Mouse (Mus musculus) forebrain, embryonic 16.5 days (tissue): ENCODE data around the gene Olfr541. TPM values are rescaled to one million over a fixed set of nuclear protein-coding genes. Genes with fewer than 3 reads are reported as not detected.

ENCODE experiments used
- ATAC-seq: fragments of 200-750 bp; cut with Nextera tagmentation; 2 replicates; pipeline ENCODE4 v1.8.0; 2017; ENCODE audit warnings: mild to moderate bottlenecking, moderate library complexity
- H3K27ac ChIP-seq: fragments of 300-500 bp; sonication (generic); 2 replicates; pipeline ENCODE4 v1.5.1; 2014; ENCODE audit warnings: low read length, control low read depth
- H3K27me3 ChIP-seq: fragments of 300-500 bp; sonication (generic); replicated peaks from 2 replicates; pipeline ENCODE4 v1.6.1; 2014; ENCODE audit warnings: low read length; ENCODE audit not compliant: control insufficient read depth, insufficient read depth
- H3K36me3 ChIP-seq: fragments of 300-500 bp; sonication (generic); 2 replicates; pipeline ENCODE4 v1.6.1; 2014; ENCODE audit not compliant: control insufficient read depth, insufficient read depth
- H3K4me1 ChIP-seq: fragments of 300-500 bp; sonication (generic); replicated peaks from 2 replicates; pipeline ENCODE4 v1.6.1; 2014; ENCODE audit warnings: low read length; ENCODE audit not compliant: control insufficient read depth, insufficient read depth
- H3K4me2 ChIP-seq: fragments of 300-500 bp; sonication (generic); 2 replicates; pipeline ENCODE4 v1.6.1; 2014; ENCODE audit warnings: mild to moderate bottlenecking, low read length, control low read depth
- H3K4me3 ChIP-seq: fragments of 300-500 bp; sonication (generic); replicated peaks from 2 replicates; pipeline ENCODE4 v1.5.1; 2014; ENCODE audit warnings: mild to moderate bottlenecking, low read length, control low read depth
- H3K9ac ChIP-seq: fragments of 300-500 bp; sonication (generic); replicated peaks from 2 replicates; pipeline ENCODE4 v1.6.1; 2014; ENCODE audit warnings: low read depth, low read length, control low read depth
- H3K9me3 ChIP-seq: fragments of 300-500 bp; sonication (generic); 2 replicates; pipeline ENCODE4 v1.6.1; 2016; ENCODE audit warnings: low read length; ENCODE audit not compliant: control insufficient read depth
- WGBS: fragments of 180-500 bp; shearing (Covaris S2); extraction: QIAGEN DNeasy Blood & Tissue Kit; methylation state at CpG from one replicate; pipeline ENCODE4 v1.1.7; 2014; 5-methylcytosine and 5-hydroxymethylcytosine counted together
- polyA plus RNA-seq: library from polyadenylated mRNA; unstranded; fragments of >200 nt; fragmentation: Nextera tagmentation; extraction: Ambion mirVana; gene quantifications from 2 replicates; pipeline ENCODE4 v1.2.1, GENCODE M21; 2015

Olfr541 gene
- polyA plus RNA-seq, 1 experiment from 2014 or later = not detected

DNA sequence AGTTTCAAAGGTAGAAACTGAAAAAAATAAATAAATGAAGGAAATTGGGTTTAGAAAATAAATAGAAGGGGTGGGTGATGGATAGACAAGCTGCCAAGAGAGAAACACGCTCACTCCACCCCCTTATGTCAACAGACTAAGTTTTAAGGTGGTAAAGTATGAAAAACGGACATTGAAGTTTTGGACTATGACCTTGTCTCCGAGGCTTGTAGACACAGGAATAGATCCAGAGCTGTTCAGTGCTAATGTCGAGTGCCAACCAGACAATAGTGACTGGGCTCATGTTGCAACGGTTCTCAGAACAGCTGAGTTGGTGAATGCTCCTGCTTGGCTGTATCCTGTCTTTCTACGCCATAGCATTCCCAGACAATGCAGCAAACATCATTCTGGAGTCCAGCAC, 24.0 kb downstream of the Olfr541 start:
- 82% methylated on average over 6 of the region's 6 CpGs for WGBS
- no peak overlapping the region for H3K4me2 ChIP-seq
- no peaks in the 10 kb centered on the region for H3K4me1 ChIP-seq
- no peaks in the 10 kb centered on the region for H3K36me3 ChIP-seq
- ATAC-seq = no peak
- no peak overlapping the region for H3K9ac ChIP-seq
- no peaks in the 10 kb centered on the region for H3K27me3 ChIP-seq
- H3K27ac ChIP-seq = no peak overlapping the region
- H3K9me3 ChIP-seq = no peaks in the 10 kb centered on the region
- no peak overlapping the region for H3K4me3 ChIP-seq

GRCm38 (mm10) chr7:140725558-140725957, 28.5 kb downstream of the Olfr541 start:
- H3K4me1 ChIP-seq = no peaks in the 10 kb centered on the region
- no peak overlapping the region for H3K4me2 ChIP-seq
- no peak overlapping the region for H3K4me3 ChIP-seq
- H3K27me3 ChIP-seq = no peaks in the 10 kb centered on the region
- no peak for ATAC-seq
- no peak overlapping the region for H3K9ac ChIP-seq
- no peaks in the 10 kb centered on the region for H3K9me3 ChIP-seq
- H3K27ac ChIP-seq = no peak overlapping the region
- H3K36me3 ChIP-seq = no peaks in the 10 kb centered on the region

GRCm38 (mm10) chr7:140733162-140733561, 36.1 kb downstream of the Olfr541 start:
- H3K36me3 ChIP-seq = no peaks in the 10 kb centered on the region
- H3K4me1 ChIP-seq = no peaks in the 10 kb centered on the region
- no peak overlapping the region for H3K4me3 ChIP-seq
- WGBS = 61% methylated on average over 2 of the region's 2 CpGs
- H3K27ac ChIP-seq = no peak overlapping the region
- no peak for ATAC-seq
- H3K9me3 ChIP-seq = no peaks in the 10 kb centered on the region
- H3K9ac ChIP-seq = no peak overlapping the region
- no peaks in the 10 kb centered on the region for H3K27me3 ChIP-seq
- H3K4me2 ChIP-seq = no peak overlapping the region

- Histone ChIP-seq H3K27me3 (no peaks in the 10 kb centered on the region), H3K4me3 (no peak overlapping the region), H3K36me3 (no peaks in the 10 kb centered on the region), H3K9ac (no peak overlapping the region), H3K4me1 (no peaks in the 10 kb centered on the region), H3K9me3 (no peaks in the 10 kb centered on the region), H3K4me2 (no peak overlapping the region), H3K27ac (no peak overlapping the region)
- no peak for ATAC-seq
- WGBS = 90% methylated on average over 3 of the region's 3 CpGs
These were observed 50.3 kb downstream of the Olfr541 start for GRCm38 (mm10) chr7:140747402-140747801.

DNA sequence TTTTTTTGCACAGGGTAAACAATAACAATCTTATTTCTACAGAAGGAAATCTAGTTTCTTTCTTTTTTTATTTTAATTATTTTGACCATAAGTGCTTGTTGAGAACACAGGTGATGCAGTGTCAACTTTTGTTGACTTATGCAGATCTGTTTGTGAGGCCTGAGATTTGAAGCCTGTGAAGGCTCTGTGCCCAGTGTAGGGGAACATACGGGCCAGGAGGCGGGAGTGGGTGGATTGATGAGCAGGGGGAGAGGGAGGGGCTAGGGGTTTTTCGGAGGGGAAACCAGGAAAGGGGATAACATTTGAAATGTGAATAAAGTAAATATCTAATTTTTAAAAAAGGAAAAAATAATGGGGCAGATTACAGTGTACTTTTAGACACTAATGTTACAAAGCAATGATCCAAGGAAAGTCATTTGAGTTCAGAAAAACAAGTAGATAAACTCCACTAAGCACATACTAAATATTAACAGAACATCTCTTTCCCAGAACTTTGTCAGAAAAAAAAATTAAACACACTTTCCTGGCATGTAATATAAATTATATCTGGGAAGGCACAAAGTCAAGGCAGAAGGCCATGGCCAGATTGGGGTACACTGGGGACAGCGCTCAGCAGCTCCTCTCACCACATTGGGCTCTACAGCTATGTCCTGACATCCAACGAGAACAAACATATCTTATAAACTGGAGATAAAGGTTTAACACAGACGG, 51.2 kb downstream of the Olfr541 start:
- no peak overlapping the region for H3K4me3 ChIP-seq
- H3K27me3 ChIP-seq = no peaks in the 10 kb centered on the region
- H3K27ac ChIP-seq = no peak overlapping the region
- H3K9me3 ChIP-seq = no peaks in the 10 kb centered on the region
- 86% methylated on average over 6 of the region's 6 CpGs for WGBS
- no peak overlapping the region for H3K9ac ChIP-seq
- no peaks in the 10 kb centered on the region for H3K4me1 ChIP-seq
- H3K36me3 ChIP-seq = no peaks in the 10 kb centered on the region
- no peak for ATAC-seq
- no peak overlapping the region for H3K4me2 ChIP-seq

GRCm38 (mm10) chr7:140748827-140749160, 51.7 kb downstream of the Olfr541 start:
- H3K27me3 ChIP-seq = no peaks in the 10 kb centered on the region
- no peak overlapping the region for H3K27ac ChIP-seq
- H3K9me3 ChIP-seq = no peaks in the 10 kb centered on the region
- no peak overlapping the region for H3K9ac ChIP-seq
- no peak overlapping the region for H3K4me2 ChIP-seq
- no peak overlapping the region for H3K4me3 ChIP-seq
- WGBS = 83% methylated on average over 3 of the region's 3 CpGs
- no peaks in the 10 kb centered on the region for H3K4me1 ChIP-seq
- ATAC-seq = no peak
- H3K36me3 ChIP-seq = no peaks in the 10 kb centered on the region

- no peak for ATAC-seq
- 0 out of 2 replicates have a peak, but pooled peaks cover 3% of the 10 kb centered on the region for H3K9me3 ChIP-seq
- H3K4me1 ChIP-seq = no peaks in the 10 kb centered on the region
- no peak overlapping the region for H3K4me2 ChIP-seq
- no peak overlapping the region for H3K4me3 ChIP-seq
- H3K27me3 ChIP-seq = no peaks in the 10 kb centered on the region
- no peaks in the 10 kb centered on the region for H3K36me3 ChIP-seq
- H3K9ac ChIP-seq = no peak overlapping the region
- no peak overlapping the region for H3K27ac ChIP-seq
These were observed 57.5 kb downstream of the Olfr541 start for GRCm38 (mm10) chr7:140754556-140754955.

Other genes starting within 250 kb of the Olfr541 start
- gene Olfr533, start 233.9 kb upstream of the Olfr541 start, polyA plus RNA-seq = not detected in 2 replicates
- not detected in 2 replicates for gene Olfr535, start 213.1 kb upstream of the Olfr541 start, polyA plus RNA-seq
- gene Olfr536, start 189.9 kb upstream of the Olfr541 start, polyA plus RNA-seq = not detected in 2 replicates
- not detected in 2 replicates for gene Olfr538, start 129.4 kb upstream of the Olfr541 start, polyA plus RNA-seq
- 0.03 TPM in 1 of 2 replicates, not detected in the other for gene Olfr46, start 96.0 kb upstream of the Olfr541 start, polyA plus RNA-seq
- gene Olfr61, start 68.3 kb upstream of the Olfr541 start, polyA plus RNA-seq = not detected in 2 replicates
- gene Olfr53, start 50.8 kb upstream of the Olfr541 start, polyA plus RNA-seq = not detected in 2 replicates
- not detected in 2 replicates for gene Olfr539, start 37.3 kb upstream of the Olfr541 start, polyA plus RNA-seq
- gene Olfr45, start 15.3 kb upstream of the Olfr541 start, polyA plus RNA-seq = not detected in 2 replicates
- not detected in 2 replicates for gene Cyp2e1, start 66.5 kb downstream of the Olfr541 start, polyA plus RNA-seq
- 0.34 and 0.40 TPM in 2 replicates for gene Syce1, start 90.6 kb downstream of the Olfr541 start, polyA plus RNA-seq
- 9.5 and 15.3 TPM in 2 replicates for gene Zfp941, start 124.9 kb downstream of the Olfr541 start, polyA plus RNA-seq
- not detected in 2 replicates for gene Urah, start 137.8 kb downstream of the Olfr541 start, polyA plus RNA-seq
- gene Scgb1c1, start 148.3 kb downstream of the Olfr541 start, polyA plus RNA-seq = 1.7 TPM in 1 of 2 replicates, not detected in the other
- not detected in 2 replicates for gene Odf3, start 150.5 kb downstream of the Olfr541 start, polyA plus RNA-seq
- gene Gm45785, start 159.1 kb downstream of the Olfr541 start, polyA plus RNA-seq = not detected in 2 replicates
- 91.2 and 101 TPM in 2 replicates for gene Ric8a, start 159.7 kb downstream of the Olfr541 start, polyA plus RNA-seq
- gene Bet1l, start 160.3 kb downstream of the Olfr541 start, polyA plus RNA-seq = 35.6 and 40.4 TPM in 2 replicates
- gene Psmd13, start 184.7 kb downstream of the Olfr541 start, polyA plus RNA-seq = 272 and 303 TPM in 2 replicates
- 29.5 and 38.5 TPM in 2 replicates for gene Sirt3, start 185.0 kb downstream of the Olfr541 start, polyA plus RNA-seq
- gene Cox8b, start 203.2 kb downstream of the Olfr541 start, polyA plus RNA-seq = not detected in 2 replicates
- 0.68 and 0.71 TPM in 2 replicates for gene Nlrp6, start 223.6 kb downstream of the Olfr541 start, polyA plus RNA-seq
- 8.9 and 10.1 TPM in 2 replicates for gene Pgghg, start 244.1 kb downstream of the Olfr541 start, polyA plus RNA-seq